Mouse (Mus musculus) hindbrain, embryonic 10.5 days (tissue): Measurements from ENCODE around the gene Pcyt2. TPM values are rescaled to one million over a fixed set of nuclear protein-coding genes. Genes with fewer than 3 reads are reported as not detected.

Experiments
- DNase-seq: peaks from one replicate; pipeline ENCODE4 v3.0.0-alpha.2; 2017; ENCODE audit warnings: low spot score
- H3K27ac ChIP-seq: fragments of 300-500 bp; sonication (generic); 2 replicates; pipeline ENCODE4 v1.5.1; 2016; ENCODE audit warnings: mild to moderate bottlenecking, moderate library complexity
- H3K27me3 ChIP-seq: fragments of 300-500 bp; sonication (generic); 2 replicates; pipeline ENCODE4 v1.6.1; 2016; ENCODE audit warnings: mild to moderate bottlenecking; ENCODE audit not compliant: poor library complexity, insufficient read depth, severe bottlenecking
- H3K36me3 ChIP-seq: fragments of 300-500 bp; sonication (generic); 2 replicates; pipeline ENCODE4 v1.6.1; 2016; ENCODE audit warnings: mild to moderate bottlenecking, moderate library complexity
- H3K4me1 ChIP-seq: fragments of 300-500 bp; sonication (generic); replicated peaks from 2 replicates; pipeline ENCODE4 v1.6.1; 2016; ENCODE audit warnings: mild to moderate bottlenecking
- H3K4me3 ChIP-seq: fragments of 300-500 bp; sonication (generic); 2 replicates; pipeline ENCODE4 v1.5.1; 2016; ENCODE audit warnings: mild to moderate bottlenecking, moderate library complexity
- H3K9me3 ChIP-seq: fragments of 300-500 bp; sonication (generic); 2 replicates; pipeline ENCODE4 v1.6.1; 2016; ENCODE audit warnings: mild to moderate bottlenecking, moderate library complexity
- WGBS: fragments of 180-500 bp; shearing (Covaris S2); methylation state at CpG from one replicate; pipeline ENCODE4 v1.1.7; 2016; 5-methylcytosine and 5-hydroxymethylcytosine counted together
- polyA plus RNA-seq: library from polyadenylated mRNA; unstranded; fragments of >200 nt; fragmentation: Nextera tagmentation; extraction: Ambion mirVana; gene quantifications from 2 replicates; pipeline ENCODE4 v1.2.1, GENCODE M21; 2016

Gene Pcyt2
- polyA plus RNA-seq, 1 experiment from 2014 or later, result 160 TPM

DNA sequence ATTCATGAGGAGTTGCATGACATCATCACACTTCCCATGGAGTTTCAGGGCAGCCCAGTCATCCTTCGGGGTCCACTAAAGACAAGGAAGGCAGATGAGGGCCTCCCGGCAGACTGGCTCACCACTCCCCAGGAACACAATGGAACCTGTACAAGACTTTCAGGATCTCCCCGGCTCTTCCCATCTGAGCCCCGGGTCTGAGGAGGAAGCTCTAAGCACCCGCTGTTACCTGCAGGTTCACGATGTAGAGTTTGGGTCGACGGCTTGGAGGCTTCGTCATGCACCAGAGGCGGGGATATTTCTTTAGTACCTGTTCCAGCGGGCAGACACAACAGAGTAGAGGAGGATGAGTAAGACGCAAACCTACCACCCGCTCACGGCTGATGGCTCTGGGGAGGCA, 2.5 kb upstream of the Pcyt2 start:
- Histone ChIP-seq H3K4me3 (no peak overlapping the region), H3K9me3 (no peaks in the 10 kb centered on the region), H3K27me3 (no peaks in the 10 kb centered on the region), H3K36me3 (peaks cover 66% of the 10 kb centered on the region), H3K4me1 (peaks cover 46% of the 10 kb centered on the region), H3K27ac (no peak overlapping the region)
- WGBS, result 95% methylated on average over 14 of the region's 14 CpGs
- no peak for DNase-seq

DNA sequence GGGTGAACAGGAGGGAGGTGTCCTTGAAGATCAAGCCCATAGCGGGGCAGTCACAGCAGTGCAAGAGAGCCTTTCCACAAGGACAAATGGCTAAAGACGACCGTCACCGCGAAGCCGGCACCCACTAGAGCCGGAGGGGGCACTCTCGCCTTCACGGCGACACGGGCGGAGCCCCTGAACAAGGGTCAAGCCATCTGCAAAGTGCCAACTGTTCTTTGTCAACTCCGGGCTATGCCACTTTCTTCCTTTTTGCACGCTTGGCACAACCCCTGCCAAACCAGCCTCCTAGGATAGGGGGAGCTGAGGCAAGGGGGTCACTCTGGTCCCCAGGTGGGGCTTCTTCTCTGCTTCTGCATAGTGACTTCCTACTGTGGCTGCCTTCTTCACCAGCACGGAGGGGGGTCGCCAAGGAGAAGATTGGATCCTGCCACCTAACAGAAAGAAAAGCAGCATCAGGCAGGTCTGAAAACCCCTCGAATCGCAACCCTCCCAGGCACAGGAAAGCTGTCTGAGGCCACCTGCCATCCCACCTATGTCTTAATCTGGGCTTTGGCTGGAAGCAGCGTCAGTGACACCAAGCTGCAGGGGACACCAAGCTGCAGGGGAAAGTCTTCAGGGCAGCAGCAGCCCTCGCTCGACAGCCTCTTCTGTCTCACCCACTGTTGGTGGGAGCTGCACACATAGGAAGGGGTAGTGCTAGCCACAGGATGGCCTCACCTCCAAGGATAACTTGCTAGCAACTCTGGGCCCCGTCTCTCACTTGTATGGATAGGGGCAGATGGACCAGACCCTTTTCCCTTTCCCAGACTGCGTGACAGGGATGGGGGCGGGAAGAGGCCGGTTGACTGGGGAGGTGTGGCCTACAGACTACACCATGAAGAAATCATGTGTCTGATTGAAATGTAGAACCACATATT, 1.1 kb upstream of the Pcyt2 start:
- peaks cover 42% of the 10 kb centered on the region for H3K4me1 ChIP-seq
- H3K36me3 ChIP-seq, result peaks cover 77% of the 10 kb centered on the region
- H3K27ac ChIP-seq, result peak overlapping the region; percentile 89
- no peak for DNase-seq
- 94% methylated on average over 25 of the region's 25 CpGs for WGBS
- H3K9me3 ChIP-seq, result no peaks in the 10 kb centered on the region
- peak overlapping the region; percentile 23; the same call in 1 of the 2 replicates for H3K4me3 ChIP-seq
- H3K27me3 ChIP-seq, result no peaks in the 10 kb centered on the region

DNA sequence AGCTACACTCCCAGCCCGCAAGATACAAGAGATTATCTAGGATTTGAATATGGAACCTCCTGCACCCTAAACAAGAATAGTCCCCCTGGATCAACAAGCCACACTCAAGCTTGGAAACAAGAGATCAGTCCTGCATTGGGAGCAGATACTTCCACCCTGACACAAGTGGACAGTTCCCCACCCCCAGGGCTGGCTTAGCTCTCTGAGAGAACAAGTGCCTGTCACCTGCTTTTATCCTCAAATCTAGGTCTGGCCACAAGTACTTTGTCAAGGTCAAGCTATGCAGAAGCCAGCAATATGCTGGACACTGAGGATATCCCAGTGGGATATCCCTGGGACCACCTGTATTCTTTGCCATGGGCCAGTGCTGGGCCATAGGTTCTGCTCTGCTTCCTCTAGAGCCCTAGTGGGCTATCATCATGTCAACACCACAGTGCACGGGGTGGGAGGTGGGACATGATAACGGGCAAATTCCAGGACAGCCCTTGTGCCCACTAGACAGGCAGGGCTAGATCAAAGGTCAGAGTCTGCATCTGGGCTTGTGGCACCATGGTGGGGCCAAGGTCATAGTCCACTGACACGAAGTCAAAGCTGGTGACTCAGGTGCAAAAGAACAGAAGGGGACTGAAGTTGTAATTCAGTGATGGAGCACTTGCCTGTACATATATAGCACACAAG, 980 bp downstream of the Pcyt2 start:
- H3K36me3 ChIP-seq, result peaks cover 82% of the 10 kb centered on the region
- DNase-seq, result no peak
- WGBS, result 53% methylated on average over 4 of the region's 4 CpGs
- H3K4me1 ChIP-seq, result peaks cover 38% of the 10 kb centered on the region
- H3K4me3 ChIP-seq, result peak overlapping the region; percentile 79
- no peaks in the 10 kb centered on the region for H3K27me3 ChIP-seq
- H3K9me3 ChIP-seq, result no peaks in the 10 kb centered on the region
- peak overlapping the region; percentile 89 for H3K27ac ChIP-seq

DNA sequence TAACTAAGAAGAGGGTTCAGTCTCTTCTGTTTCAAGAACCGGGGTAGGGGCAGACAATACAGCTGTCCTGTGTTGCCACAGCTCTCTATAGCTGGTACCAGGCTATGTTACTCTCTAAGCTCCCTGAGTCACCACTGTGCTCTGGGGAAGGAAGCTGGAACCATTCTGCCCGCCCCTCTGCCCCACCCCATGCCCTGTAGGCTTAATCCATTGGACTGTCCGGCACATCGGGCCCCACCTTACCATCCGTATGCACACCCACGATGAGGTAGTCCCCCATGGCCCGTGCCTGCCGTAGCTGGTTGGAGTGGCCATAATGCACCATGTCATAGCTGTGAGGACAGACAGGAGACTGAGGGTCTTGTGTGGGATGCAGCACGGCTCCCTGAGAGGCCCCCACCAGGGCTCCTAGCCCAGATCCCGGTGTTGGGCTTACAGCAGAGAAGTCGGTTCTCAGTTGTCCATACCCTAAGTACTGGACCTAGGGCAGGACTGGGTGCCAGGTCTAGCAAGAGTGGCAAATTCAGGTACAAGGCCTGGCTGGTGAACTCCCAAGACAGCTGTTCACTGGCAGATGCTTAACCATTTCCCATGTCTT, 2.0 kb downstream of the Pcyt2 start:
- WGBS, result 92% methylated on average over 11 of the region's 11 CpGs
- peaks cover 38% of the 10 kb centered on the region for H3K4me1 ChIP-seq
- H3K4me3 ChIP-seq, result no peak overlapping the region
- no peak overlapping the region for H3K27ac ChIP-seq
- no peak for DNase-seq
- H3K9me3 ChIP-seq, result no peaks in the 10 kb centered on the region
- H3K36me3 ChIP-seq, result peaks cover 82% of the 10 kb centered on the region
- H3K27me3 ChIP-seq, result no peaks in the 10 kb centered on the region

DNA sequence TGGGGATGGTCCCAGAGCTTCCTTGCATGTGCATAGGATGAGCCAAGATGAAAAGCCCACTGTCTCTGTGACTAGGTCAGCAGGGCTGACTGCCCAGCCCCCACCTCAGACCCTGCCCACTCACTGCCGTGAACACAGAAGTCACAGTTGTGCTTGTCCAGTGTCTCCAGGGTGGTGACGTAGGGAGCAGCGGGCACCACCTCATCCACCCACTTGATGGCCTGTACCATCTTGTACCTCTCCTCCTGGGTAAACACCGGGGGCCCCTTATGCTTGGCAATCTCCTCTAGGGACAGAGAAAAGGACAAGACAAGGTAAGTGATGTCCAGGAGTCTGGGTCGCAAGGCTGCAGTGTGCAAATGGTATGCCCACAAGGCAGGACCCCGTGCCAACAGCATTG, 2.6 kb downstream of the Pcyt2 start:
- 95% methylated on average over 6 of the region's 6 CpGs for WGBS

DNA sequence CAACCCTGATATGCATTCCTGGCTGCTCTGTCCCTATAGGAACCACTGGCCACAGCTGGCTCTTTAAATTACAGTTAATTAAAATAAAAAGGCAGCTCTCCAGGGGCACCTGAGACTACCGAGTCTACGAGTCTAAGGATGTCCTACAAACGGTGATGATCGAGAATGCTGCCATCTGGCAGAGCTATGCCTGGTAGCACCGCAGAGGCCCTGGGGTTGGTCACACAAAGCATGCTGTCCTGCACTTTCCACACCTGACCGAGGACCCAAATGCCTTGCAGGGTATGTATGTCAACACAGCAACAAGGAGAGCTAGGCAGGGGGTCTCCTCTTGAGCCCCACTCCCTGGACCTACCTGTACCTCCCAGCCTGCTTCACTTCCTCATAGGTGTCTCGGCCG, 3.8 kb downstream of the Pcyt2 start:
- H3K4me1 ChIP-seq, result peaks cover 47% of the 10 kb centered on the region
- peaks cover 10% of the 10 kb centered on the region for H3K27me3 ChIP-seq
- H3K27ac ChIP-seq, result no peak overlapping the region
- H3K9me3 ChIP-seq, result no peaks in the 10 kb centered on the region
- WGBS, result 89% methylated on average over 8 of the region's 8 CpGs
- H3K36me3 ChIP-seq, result peaks cover 80% of the 10 kb centered on the region
- DNase-seq, result no peak
- no peak overlapping the region for H3K4me3 ChIP-seq

More for the DNA sequence above, 2.6 kb downstream of the Pcyt2 start:
- no peaks in the 10 kb centered on the region for H3K27me3 ChIP-seq
- no peak overlapping the region for H3K27ac ChIP-seq
- no peak for DNase-seq
- H3K36me3 ChIP-seq, result peaks cover 82% of the 10 kb centered on the region
- H3K4me1 ChIP-seq, result peaks cover 38% of the 10 kb centered on the region
- no peaks in the 10 kb centered on the region for H3K9me3 ChIP-seq
- no peak overlapping the region for H3K4me3 ChIP-seq

DNA sequence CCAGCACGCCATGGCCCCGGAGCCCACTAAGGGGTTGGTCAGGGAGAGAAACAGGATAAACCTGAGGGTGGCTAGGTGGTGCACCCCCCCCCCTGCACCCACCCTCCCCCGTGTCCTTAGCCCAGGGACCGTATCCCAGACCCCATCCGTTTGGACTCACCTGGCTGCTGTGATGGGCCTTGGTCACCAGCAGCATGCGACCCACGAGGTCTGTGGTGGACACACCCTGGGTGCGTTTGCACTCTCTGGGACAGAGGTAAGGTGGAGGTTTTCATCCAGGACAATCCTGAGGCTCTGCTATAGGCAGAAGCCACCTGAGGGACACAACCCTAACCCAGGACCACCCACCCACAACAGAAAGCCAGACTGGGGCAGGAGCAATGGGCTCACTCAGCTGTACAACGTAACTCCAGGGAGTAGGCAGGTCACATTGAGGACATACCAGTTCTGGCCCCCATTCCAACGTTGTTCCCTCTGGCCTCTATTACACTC, 4.2 kb downstream of the Pcyt2 start:
- 89% methylated on average over 10 of the region's 10 CpGs for whole genome bisulfite sequencing
- H3K36me3 ChIP-seq, result peaks cover 80% of the 10 kb centered on the region
- H3K4me3 ChIP-seq, result no peak overlapping the region
- no peak overlapping the region for H3K27ac ChIP-seq
- DNase-seq, result no peak
- peaks cover 51% of the 10 kb centered on the region for H3K4me1 ChIP-seq
- H3K9me3 ChIP-seq, result no peaks in the 10 kb centered on the region
- H3K27me3 ChIP-seq, result peaks cover 13% of the 10 kb centered on the region

DNA sequence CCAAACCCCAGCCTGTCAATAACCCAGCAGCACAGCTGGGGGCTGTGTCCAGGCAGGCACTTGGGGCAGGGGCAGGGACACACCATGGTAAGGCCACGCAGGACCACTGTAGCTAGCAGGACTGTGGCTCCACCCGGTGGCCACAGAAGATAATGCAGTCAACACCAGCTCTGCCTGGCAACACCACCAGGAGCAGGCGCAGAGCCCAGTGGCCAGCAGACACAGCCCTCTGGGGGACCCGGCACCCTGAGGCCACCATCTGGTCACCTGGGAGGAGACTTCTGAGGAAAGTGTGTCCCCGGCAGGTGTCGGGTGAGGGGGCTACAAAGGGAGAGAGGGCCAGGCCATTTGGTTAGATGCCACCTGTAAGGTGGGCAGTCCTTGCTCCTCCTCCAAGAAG, 5.0 kb downstream of the Pcyt2 start:
- 46% methylated on average over 6 of the region's 6 CpGs for WGBS
- Histone ChIP-seq H3K4me3 (peak overlapping the region; percentile 0; the same call in 1 of the 2 replicates), H3K9me3 (no peaks in the 10 kb centered on the region), H3K27ac (no peak overlapping the region), H3K4me1 (peaks cover 51% of the 10 kb centered on the region), H3K36me3 (peaks cover 76% of the 10 kb centered on the region), H3K27me3 (peaks cover 20% of the 10 kb centered on the region)
- DNase-seq, result peak; percentile 74

DNA sequence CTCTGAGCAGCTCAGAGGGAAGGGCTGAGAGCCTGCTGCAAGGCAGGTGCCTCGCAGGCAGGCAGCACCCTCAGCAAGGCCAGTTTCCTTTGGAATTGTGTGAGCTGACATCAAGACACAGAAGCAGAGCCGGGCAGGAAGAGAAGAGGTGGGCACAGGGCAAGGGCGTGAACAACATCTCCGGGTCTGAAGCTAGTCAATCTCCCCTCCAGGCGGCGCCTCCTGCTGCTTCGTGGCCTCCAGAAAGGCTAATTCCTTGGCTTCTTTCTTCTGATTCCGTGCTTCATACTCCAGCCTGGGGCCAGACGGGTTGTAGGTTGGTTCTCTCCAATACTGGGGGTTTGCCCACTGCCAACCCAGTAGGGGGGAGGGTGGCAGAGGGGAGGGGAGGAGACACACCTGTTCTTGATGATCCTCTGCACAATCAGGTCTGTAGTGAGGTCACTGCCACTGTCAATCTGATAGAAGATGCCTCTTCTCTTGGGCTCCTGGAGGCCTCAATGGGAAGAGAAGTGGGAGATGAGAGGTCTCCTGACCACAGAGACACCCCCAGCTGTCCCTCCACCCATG, 7.2 kb downstream of the Pcyt2 start:
- Histone ChIP-seq H3K27ac (no peak overlapping the region), H3K27me3 (peaks cover 35% of the 10 kb centered on the region), H3K36me3 (peaks cover 87% of the 10 kb centered on the region), H3K4me3 (no peak overlapping the region), H3K4me1 (peaks cover 38% of the 10 kb centered on the region), H3K9me3 (no peaks in the 10 kb centered on the region)
- WGBS, result 85% methylated on average over 9 of the region's 9 CpGs
- no peak for DNase-seq

DNA sequence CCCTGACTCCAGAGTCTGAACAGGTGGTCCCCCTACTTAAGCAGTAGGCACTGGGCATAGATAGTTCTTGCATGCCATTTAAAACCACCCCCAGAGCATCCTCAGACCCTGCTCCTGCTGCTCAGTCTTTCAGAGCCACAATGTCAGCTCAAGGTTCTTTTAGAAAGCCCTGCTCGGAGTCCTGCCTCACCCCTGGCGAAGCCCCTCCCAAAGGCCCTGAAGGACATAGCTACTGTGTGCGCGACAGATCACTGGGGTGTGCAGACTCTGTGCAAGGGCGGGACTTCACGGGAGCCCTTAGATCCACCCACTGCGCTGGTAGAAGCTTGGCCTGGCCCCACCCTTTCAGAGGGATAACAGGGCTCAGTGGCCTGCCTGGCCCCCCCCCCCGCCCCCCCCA, 8.5 kb downstream of the Pcyt2 start:
- Histone ChIP-seq H3K4me1 (peaks cover 31% of the 10 kb centered on the region), H3K27ac (no peak overlapping the region), H3K27me3 (peaks cover 35% of the 10 kb centered on the region), H3K4me3 (0 out of 2 replicates have a peak overlapping the region, but pooled peaks have one; percentile 13), H3K9me3 (no peaks in the 10 kb centered on the region), H3K36me3 (peaks cover 89% of the 10 kb centered on the region)
- WGBS, result 38% methylated on average over 8 of the region's 8 CpGs
- no peak for DNase-seq

DNA sequence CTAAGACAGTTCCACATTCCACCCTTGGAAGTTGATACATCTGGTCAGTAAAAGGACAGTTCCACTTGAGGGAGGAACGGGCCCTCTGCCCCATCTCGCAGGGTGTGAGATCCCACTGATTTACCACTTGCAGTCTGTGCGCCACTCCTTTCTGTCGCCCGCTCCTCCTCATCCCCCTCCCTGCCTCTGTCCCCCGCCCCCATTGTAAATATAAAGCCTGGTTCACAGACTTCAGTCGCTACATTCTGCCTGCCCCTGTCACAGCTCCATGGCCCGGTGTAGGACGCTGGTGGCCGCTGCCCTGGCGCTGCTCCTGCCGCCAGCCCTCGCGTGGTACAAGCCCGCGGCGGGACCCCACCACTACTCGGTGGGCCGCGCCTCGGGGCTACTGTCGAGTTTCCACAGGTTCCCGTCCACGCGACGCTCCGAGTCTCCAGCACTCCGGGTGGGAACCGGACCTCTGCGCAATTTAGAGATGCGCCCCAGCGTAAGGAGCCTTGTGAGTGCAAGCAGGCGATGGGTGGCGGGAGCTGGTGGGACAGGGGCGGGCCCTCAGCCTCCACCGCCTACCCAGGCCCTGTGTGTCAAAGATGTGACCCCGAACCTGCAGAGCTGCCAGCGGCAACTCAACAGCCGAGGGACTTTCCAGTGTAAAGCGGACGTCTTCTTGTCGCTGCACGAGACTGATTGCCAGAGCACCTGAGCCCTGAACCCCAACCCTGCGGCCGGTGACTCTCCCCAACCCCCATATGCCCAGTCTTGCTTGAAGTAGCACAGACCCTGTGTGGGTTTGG, 9.3 kb downstream of the Pcyt2 start, which contains the start of gene Npb:
Npb (plus strand) TSS at position 237 of the 794 bp plus-strand sequence.
- Histone ChIP-seq H3K27me3 (peaks cover 35% of the 10 kb centered on the region), H3K9me3 (no peaks in the 10 kb centered on the region), H3K4me1 (peaks cover 31% of the 10 kb centered on the region), H3K36me3 (peaks cover 89% of the 10 kb centered on the region), H3K27ac (peak within 1 kb of the TSS; percentile 73), H3K4me3 (peak within 1 kb of the TSS; percentile 43)
- 6% methylated on average over 45 of the region's 45 CpGs for WGBS
- DNase-seq, result peak; percentile 30

DNA sequence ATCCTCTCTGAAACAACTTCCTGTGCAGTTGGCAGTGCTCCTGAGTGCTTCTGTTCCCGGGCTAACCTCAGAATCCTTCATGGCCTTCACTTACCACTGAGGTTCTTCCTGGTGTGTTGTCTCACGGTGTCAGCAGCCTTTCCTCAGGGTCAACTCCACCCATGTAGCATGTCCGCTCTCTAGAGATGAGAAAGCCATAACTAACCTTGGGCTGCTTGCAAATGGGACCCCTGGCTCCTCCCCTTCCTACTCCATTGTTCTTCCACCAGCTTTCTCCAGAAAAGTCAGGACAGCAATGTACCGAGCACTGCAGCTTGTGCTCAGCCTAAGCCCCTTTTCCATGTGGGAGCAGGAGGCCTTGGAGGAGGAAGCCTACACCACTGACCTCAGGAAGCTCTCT, 11.0 kb downstream of the Pcyt2 start:
- H3K4me3 ChIP-seq, result no peak overlapping the region
- DNase-seq, result no peak
- peaks cover 89% of the 10 kb centered on the region for H3K36me3 ChIP-seq
- peaks cover 28% of the 10 kb centered on the region for H3K4me1 ChIP-seq
- H3K27ac ChIP-seq, result peak overlapping the region; percentile 29; the same call in 1 of the 2 replicates
- H3K27me3 ChIP-seq, result peaks cover 35% of the 10 kb centered on the region
- H3K9me3 ChIP-seq, result no peaks in the 10 kb centered on the region
- 73% methylated on average over 4 of the region's 4 CpGs for WGBS
